Mouse (Mus musculus) MEL (cell line): ENCODE data around the gene Plbd1. TPM values are rescaled to one million over a fixed set of nuclear protein-coding genes. Genes with fewer than 3 reads are reported as not detected.

ENCODE experiments used
- DNase-seq: peaks from one replicate; pipeline ENCODE4 v3.0.0; 2011; ENCODE audit warnings: low read depth, low spot score
- H3K27ac ChIP-seq: 2 replicates; pipeline ENCODE4 v1.5.1; 2012; ENCODE audit warnings: low read depth, mild to moderate bottlenecking, control low read depth, low read length, moderate library complexity; ENCODE audit not compliant: control insufficient read depth
- H3K27me3 ChIP-seq, 2 experiments: fragments of 150-350 bp in 1 of 2; sonication (generic) in 1 of 2; 2 replicates each; pipeline ENCODE4 v1.6.1; 2012; ENCODE audit warnings: low read length in 2 of 2, mild to moderate bottlenecking in 2 of 2, improper control_type of control experiment in 1 of 2, moderate library complexity in 1 of 2; ENCODE audit not compliant: insufficient read depth in 2 of 2, control insufficient read depth in 1 of 2
- H3K36me3 ChIP-seq, 2 experiments: 2 replicates each; pipeline ENCODE4 v1.6.1; 2012 to 2014; ENCODE audit warnings: low read length in 2 of 2, improper control_type of control experiment in 1 of 2, inconsistent platforms in 1 of 2, mild to moderate bottlenecking in 1 of 2; ENCODE audit not compliant: insufficient read depth in 2 of 2, control insufficient read depth in 1 of 2
- H3K4me1 ChIP-seq, 2 experiments: fragments of 150-350 bp in 1 of 2; sonication (generic) in 1 of 2; 2 replicates each; pipeline ENCODE4 v1.6.1; 2012; ENCODE audit warnings: low read length in 2 of 2, improper control_type of control experiment in 1 of 2, mild to moderate bottlenecking in 1 of 2; ENCODE audit not compliant: insufficient read depth in 2 of 2, control insufficient read depth in 1 of 2
- H3K4me3 ChIP-seq, 2 experiments: fragments of 150-350 bp in 1 of 2; sonication (generic) in 1 of 2; 2 replicates each; pipeline ENCODE4 v1.5.1; 2012; ENCODE audit warnings: low read depth in 2 of 2, low read length in 2 of 2, mild to moderate bottlenecking in 2 of 2, moderate library complexity in 2 of 2, control low read depth in 1 of 2, improper control_type of control experiment in 1 of 2; ENCODE audit not compliant: control insufficient read depth in 1 of 2, insufficient read depth in 1 of 2
- H3K79me2 ChIP-seq: 2 replicates; pipeline ENCODE4 v1.6.1; 2012; ENCODE audit warnings: mild to moderate bottlenecking, low read length, moderate library complexity; ENCODE audit not compliant: control insufficient read depth, poor library complexity, insufficient read depth
- H3K9ac ChIP-seq: 2 replicates; pipeline ENCODE4 v1.6.1; 2012; ENCODE audit warnings: low read depth, mild to moderate bottlenecking, control low read depth, low read length, moderate library complexity; ENCODE audit not compliant: control insufficient read depth, poor library complexity, severe bottlenecking
- H3K9me3 ChIP-seq: fragments of 150-350 bp; sonication (generic); replicated peaks from 2 replicates; pipeline ENCODE4 v1.6.1; 2012; ENCODE audit warnings: mild to moderate bottlenecking, low read length, improper control_type of control experiment, moderate library complexity; ENCODE audit not compliant: insufficient read depth
- BHLHE40 ChIP-seq: IDR thresholded peaks from 2 replicates; pipeline ENCODE4 v1.6.1; 2012; ENCODE audit warnings: low read depth, mild to moderate bottlenecking, inconsistent platforms, low read length, improper control_type of control experiment, borderline replicate concordance
- CHD1 ChIP-seq: IDR thresholded peaks from 2 replicates; pipeline ENCODE4 v1.6.1; 2012; ENCODE audit warnings: low read depth, mild to moderate bottlenecking, inconsistent platforms, low read length, improper control_type of control experiment
- ELF1 ChIP-seq: IDR thresholded peaks from 2 replicates; pipeline ENCODE4 v1.6.1; 2014; ENCODE audit warnings: low read depth, mild to moderate bottlenecking, inconsistent platforms, low read length, improper control_type of control experiment, moderate library complexity
- EP300 ChIP-seq, 2 experiments: IDR thresholded peaks; 2 replicates each; pipeline ENCODE4 v1.6.1; 2011; ENCODE audit warnings: improper control_type of control experiment in 2 of 2, low read length in 2 of 2, low read depth in 1 of 2, mild to moderate bottlenecking in 1 of 2
- GABPA ChIP-seq: IDR thresholded peaks from 2 replicates; pipeline ENCODE4 v1.6.1; 2012; ENCODE audit warnings: low read depth, mild to moderate bottlenecking, inconsistent platforms, low read length, improper control_type of control experiment, moderate library complexity
- HCFC1 ChIP-seq: IDR thresholded peaks from 2 replicates; pipeline ENCODE4 v1.6.1; 2012; ENCODE audit warnings: low read depth, mild to moderate bottlenecking, inconsistent platforms, low read length, improper control_type of control experiment, moderate library complexity
- JUND ChIP-seq: IDR thresholded peaks from 2 replicates; pipeline ENCODE4 v1.6.1; 2011; ENCODE audit warnings: low read depth, mild to moderate bottlenecking, improper control_type of control experiment, low read length
- KAT2A ChIP-seq: conservative IDR thresholded peaks from 2 replicates; pipeline ENCODE4 v1.6.1; 2012; ENCODE audit warnings: low read depth, low read length, improper control_type of control experiment, inconsistent platforms
- MAX ChIP-seq: IDR thresholded peaks from 2 replicates; pipeline ENCODE4 v1.6.1; 2011; ENCODE audit warnings: low read length, improper control_type of control experiment
- MAZ ChIP-seq: IDR thresholded peaks from 2 replicates; pipeline ENCODE4 v1.6.1; 2012; ENCODE audit warnings: low read depth, mild to moderate bottlenecking, inconsistent platforms, low read length, improper control_type of control experiment
- MXI1 ChIP-seq: IDR thresholded peaks from 2 replicates; pipeline ENCODE4 v1.6.1; 2011; ENCODE audit warnings: mild to moderate bottlenecking, low read depth, low read length, improper control_type of control experiment
- MYC ChIP-seq: IDR thresholded peaks from 2 replicates; pipeline ENCODE4 v1.6.1; 2011; ENCODE audit warnings: low read depth, mild to moderate bottlenecking, low read length, improper control_type of control experiment, moderate library complexity
- NRF1 ChIP-seq: IDR thresholded peaks from 2 replicates; pipeline ENCODE4 v1.6.1; 2014; ENCODE audit warnings: low read depth, mild to moderate bottlenecking, inconsistent platforms, low read length, improper control_type of control experiment, moderate library complexity; ENCODE audit not compliant: poor library complexity, insufficient read depth, severe bottlenecking
- RAD21 ChIP-seq: IDR thresholded peaks from 2 replicates; pipeline ENCODE4 v1.6.1; 2011; ENCODE audit warnings: mild to moderate bottlenecking, low read depth, low read length, improper control_type of control experiment
- SIN3A ChIP-seq: IDR thresholded peaks from 2 replicates; pipeline ENCODE4 v1.6.1; 2012; ENCODE audit warnings: low read length, improper control_type of control experiment, inconsistent platforms
- TAL1 ChIP-seq: IDR thresholded peaks from 2 replicates; pipeline ENCODE4 v1.6.1; 2012; ENCODE audit warnings: mild to moderate bottlenecking, inconsistent platforms, low read length, moderate library complexity, mixed read lengths
- TBP ChIP-seq: IDR thresholded peaks from 2 replicates; pipeline ENCODE4 v1.8.0; 2011; ENCODE audit warnings: low read depth, low read length, improper control_type of control experiment
- TCF12 ChIP-seq: IDR thresholded peaks from 2 replicates; pipeline ENCODE4 v1.6.1; 2014; ENCODE audit warnings: low read depth, mild to moderate bottlenecking, inconsistent platforms, low read length, improper control_type of control experiment, moderate library complexity
- USF2 ChIP-seq, 2 experiments: IDR thresholded peaks; 2 replicates each; pipeline ENCODE4 v1.6.1; 2011 to 2012; ENCODE audit warnings: improper control_type of control experiment in 2 of 2, low read length in 2 of 2, borderline replicate concordance in 1 of 2, inconsistent platforms in 1 of 2, low read depth in 1 of 2, mild to moderate bottlenecking in 1 of 2; ENCODE audit not compliant: insufficient read depth in 1 of 2
- ZC3H11A ChIP-seq: IDR thresholded peaks from 2 replicates; pipeline ENCODE4 v1.6.1; 2012; ENCODE audit warnings: low read depth, mild to moderate bottlenecking, inconsistent platforms, low read length, improper control_type of control experiment
- ZMIZ1 ChIP-seq: IDR thresholded peaks from 2 replicates; pipeline ENCODE4 v1.6.1; 2012; ENCODE audit warnings: low read depth, mild to moderate bottlenecking, inconsistent platforms, low read length, improper control_type of control experiment, moderate library complexity
- ZNF384 ChIP-seq: IDR thresholded peaks from 2 replicates; pipeline ENCODE4 v1.6.1; 2012; ENCODE audit warnings: low read depth, mild to moderate bottlenecking, inconsistent platforms, low read length, improper control_type of control experiment
- polyA plus RNA-seq, 2 experiments: library from polyadenylated mRNA; stranded (reverse) in 1 of 2; unstranded in 1 of 2; fragments of >175 nt in 1 of 2; fragments of >200 nt in 1 of 2; gene quantifications; 2 replicates each; pipeline versions ENCODE4 v1.2.1 to v1.2.4; 2012; ENCODE audit warnings: low replicate concordance in 2 of 2, low read depth in 1 of 2; ENCODE audit not compliant: insufficient read length in 2 of 2, insufficient read depth in 1 of 2, missing spikeins in 1 of 2
- total RNA-seq: library from RNA; depleted of rRNA; stranded (reverse); fragments of 300-350 nt; gene quantifications from 2 replicates; pipeline ENCODE4 v1.2.3, GENCODE M21; 2012

Plbd1 gene
- total and polyA plus RNA-seq, 3 experiments: not detected

DNA sequence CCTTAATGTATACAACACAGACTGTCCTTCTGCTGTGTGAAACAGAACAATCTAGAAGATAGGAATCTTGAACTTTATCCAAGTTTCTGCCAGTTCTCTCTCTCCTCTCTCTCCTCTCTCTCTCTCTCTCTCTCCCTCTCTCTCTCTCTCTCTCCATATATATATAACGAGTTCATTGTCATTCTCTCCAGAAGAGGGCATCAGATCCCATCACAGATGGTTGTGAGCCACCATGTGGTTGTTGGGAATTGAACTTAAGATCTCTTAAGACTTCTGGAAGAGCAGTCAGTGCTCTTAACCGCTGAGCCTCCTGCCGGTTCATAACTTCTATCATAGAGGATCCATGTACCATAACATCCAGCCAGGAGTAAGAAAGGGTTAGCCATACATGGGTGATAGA is 26.7 kb downstream of the Plbd1 start (continued):
- no peak for TF ChIP-seq CHD1
- no peak for TF ChIP-seq KAT2A
- no peak for TF ChIP-seq MYC

DNA sequence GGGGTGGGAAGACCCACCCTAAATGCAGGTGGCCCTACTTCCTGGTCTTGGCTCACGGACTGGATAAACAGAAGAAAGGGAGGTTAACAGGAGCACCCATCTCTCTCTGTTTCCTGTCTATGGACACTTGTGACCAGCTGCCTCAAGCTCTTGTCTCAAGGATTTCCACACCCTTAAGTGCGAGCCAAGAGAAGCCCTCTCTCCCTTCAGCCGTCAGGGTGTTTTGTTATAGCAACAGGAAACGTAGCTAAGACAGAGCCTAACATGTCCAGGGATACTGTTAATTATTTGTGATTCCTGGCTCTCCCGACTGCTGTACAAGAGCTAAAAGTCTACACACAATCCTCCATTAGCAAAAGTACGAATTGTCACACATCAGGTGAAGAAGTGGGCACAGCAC is 28.0 kb downstream of the Plbd1 start:
- no peak for DNase-seq
- Histone ChIP-seq H3K79me2 (no peaks in the 10 kb centered on the region), H3K4me1 (no peaks in the 10 kb centered on the region), H3K9me3 (no peaks in the 10 kb centered on the region), H3K36me3 (no peaks in the 10 kb centered on the region), H3K9ac (no peak overlapping the region), H3K27ac (no peak overlapping the region), H3K4me3 (no peak overlapping the region), H3K27me3 (no peaks in the 10 kb centered on the region; a peak in 1 of 4 replicates)
- TF ChIP-seq MAX: no peak
- no peak for TF ChIP-seq TAL1
- no peak for TF ChIP-seq ZC3H11A
- no peak for TF ChIP-seq MXI1
- TF ChIP-seq CHD1: no peak
- no peak for TF ChIP-seq ELF1
- no peak for TF ChIP-seq MAZ
- no peak for TF ChIP-seq JUND
- no peak for TF ChIP-seq TBP
- TF ChIP-seq SIN3A: no peak
- no peak for TF ChIP-seq USF2 (IDR thresholded peaks at IDR 0.05; ENCODE audit: borderline replicate concordance in 1 of 2, insufficient read depth in 1 of 2, low read depth in 1 of 2, low read length in 2 of 2)
- no peak for TF ChIP-seq TCF12
- no peak for TF ChIP-seq GABPA
- TF ChIP-seq EP300 (IDR thresholded peaks at IDR 0.05; ENCODE audit: low read depth in 1 of 2, low read length in 2 of 2): no peak
- no peak for TF ChIP-seq HCFC1
- TF ChIP-seq ZNF384: no peak
- no peak for TF ChIP-seq KAT2A
- TF ChIP-seq NRF1: no peak
- TF ChIP-seq BHLHE40: no peak
- no peak for TF ChIP-seq MYC

DNA sequence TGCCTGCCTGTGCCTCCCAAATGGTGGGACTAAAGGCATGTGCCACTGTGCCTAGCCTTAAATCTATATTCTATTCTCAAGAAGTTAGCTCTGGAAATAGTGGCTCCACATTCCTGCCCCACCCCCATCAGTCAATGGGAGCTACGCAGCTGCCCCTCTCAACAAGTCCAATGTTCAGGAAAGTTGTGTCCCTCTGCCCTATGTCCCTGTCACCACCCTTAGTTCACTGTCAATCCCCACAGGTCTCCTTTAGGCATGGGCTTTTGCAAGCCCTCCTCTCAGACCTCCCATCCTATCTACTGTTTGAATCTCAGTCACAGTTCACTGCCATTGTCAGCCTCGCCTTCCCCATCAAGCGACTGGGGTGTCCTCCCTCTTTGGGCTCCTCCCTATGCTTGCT is 28.6 kb downstream of the Plbd1 start:
- H3K36me3 ChIP-seq: no peaks in the 10 kb centered on the region
- no peak for TF ChIP-seq BHLHE40
- no peak for TF ChIP-seq USF2 (IDR thresholded peaks at IDR 0.05; ENCODE audit: borderline replicate concordance in 1 of 2, insufficient read depth in 1 of 2, low read depth in 1 of 2, low read length in 2 of 2)
- TF ChIP-seq HCFC1: no peak
- TF ChIP-seq ZC3H11A: no peak
- no peak for TF ChIP-seq TBP
- no peak for TF ChIP-seq RAD21
- no peak for TF ChIP-seq JUND
- no peak for TF ChIP-seq ZMIZ1
- no peak for TF ChIP-seq TAL1
- no peak overlapping the region for H3K4me3 ChIP-seq
- DNase-seq: no peak
- no peaks in the 10 kb centered on the region; a peak in 1 of 4 replicates for H3K27me3 ChIP-seq
- H3K9ac ChIP-seq: no peak overlapping the region
- no peaks in the 10 kb centered on the region for H3K79me2 ChIP-seq
- no peaks in the 10 kb centered on the region for H3K4me1 ChIP-seq
- no peaks in the 10 kb centered on the region for H3K9me3 ChIP-seq
- no peak overlapping the region for H3K27ac ChIP-seq
